Mouse (Mus musculus): ENCODE data around the gene Clcn5.

Clcn5 gene

DNA sequence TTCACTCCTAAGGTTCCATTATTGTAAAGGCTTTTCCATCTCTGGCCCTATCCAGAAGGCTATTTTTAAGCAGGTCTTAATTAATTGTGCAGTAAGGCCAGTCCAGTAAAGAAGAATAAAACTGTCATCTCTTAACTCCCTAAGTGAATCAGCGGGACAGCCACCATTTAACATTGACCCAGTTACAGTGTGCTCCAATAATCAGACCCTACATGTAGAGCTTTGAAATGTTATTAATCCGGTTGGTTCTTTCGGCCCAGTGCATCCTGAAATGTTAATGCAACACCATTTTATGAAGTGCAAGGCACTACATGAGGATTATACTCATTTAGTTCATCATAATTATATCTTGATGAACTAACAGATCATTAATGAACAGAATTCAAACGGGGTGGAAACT lies 128.3 kb downstream of the Clcn5 start:
- 80% methylated on average over 4 of the region's 4 CpGs for WGBS

DNA sequence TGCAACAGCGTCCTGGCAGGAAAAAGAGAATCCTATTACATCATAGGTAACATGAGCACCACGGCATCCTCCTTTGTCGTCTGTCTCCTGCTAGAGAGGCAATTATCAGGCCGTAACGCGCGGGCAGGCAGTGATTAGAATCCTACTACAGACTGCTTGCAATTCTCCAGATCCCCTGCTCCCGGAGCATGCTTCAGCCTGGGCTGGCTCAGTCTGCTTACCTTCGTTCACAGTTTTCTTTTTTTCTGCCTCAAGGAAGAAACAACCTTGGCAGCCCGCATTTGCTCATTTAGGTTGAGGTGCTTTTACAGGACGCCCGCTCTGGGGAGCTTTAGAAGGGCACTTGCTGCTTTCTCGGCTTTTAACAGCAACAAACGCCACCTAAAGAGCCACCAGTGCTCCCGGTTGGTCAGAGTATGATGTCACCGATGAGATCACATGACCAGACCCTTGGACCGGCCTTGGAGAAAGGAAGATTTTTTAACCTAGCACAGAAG lies 130.8 kb downstream of the Clcn5 start:
- WGBS = 8% methylated on average over 17 of the region's 17 CpGs

GRCm38 (mm10) chrX:7187455-7188310 lies 131.5 kb downstream of the Clcn5 start:
- WGBS = 21% methylated on average over 10 of the region's 10 CpGs

GRCm38 (mm10) chrX:7170156-7170555 lies 149.0 kb downstream of the Clcn5 start:
- WGBS = 93% methylated on average over 5 of the region's 5 CpGs

- WGBS = 75% methylated on average over 5 of the region's 5 CpGs
Observed at GRCm38 (mm10) chrX:7168799-7169198, 150.4 kb downstream of the Clcn5 start.

DNA sequence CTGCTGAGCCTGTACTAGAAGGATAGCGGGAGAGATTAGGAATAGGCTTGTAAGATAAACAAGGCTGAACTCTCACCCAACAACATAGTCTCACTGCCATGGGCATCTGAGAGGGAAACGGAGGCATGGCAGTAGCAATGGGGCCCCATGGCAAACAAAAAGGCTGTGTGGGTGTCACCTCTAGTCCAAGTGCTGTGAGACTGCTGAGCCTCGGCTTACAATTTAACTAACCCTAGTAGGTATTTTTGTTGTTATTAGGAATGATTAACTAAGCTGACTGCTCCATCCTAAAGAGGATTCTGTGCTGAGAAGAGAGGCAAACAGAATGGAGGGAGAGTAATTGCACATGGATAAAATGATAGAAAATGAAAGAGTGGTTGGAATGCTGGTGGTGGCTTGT lies 161.2 kb downstream of the Clcn5 start:
- WGBS = 94% methylated on average over 3 of the region's 3 CpGs

DNA sequence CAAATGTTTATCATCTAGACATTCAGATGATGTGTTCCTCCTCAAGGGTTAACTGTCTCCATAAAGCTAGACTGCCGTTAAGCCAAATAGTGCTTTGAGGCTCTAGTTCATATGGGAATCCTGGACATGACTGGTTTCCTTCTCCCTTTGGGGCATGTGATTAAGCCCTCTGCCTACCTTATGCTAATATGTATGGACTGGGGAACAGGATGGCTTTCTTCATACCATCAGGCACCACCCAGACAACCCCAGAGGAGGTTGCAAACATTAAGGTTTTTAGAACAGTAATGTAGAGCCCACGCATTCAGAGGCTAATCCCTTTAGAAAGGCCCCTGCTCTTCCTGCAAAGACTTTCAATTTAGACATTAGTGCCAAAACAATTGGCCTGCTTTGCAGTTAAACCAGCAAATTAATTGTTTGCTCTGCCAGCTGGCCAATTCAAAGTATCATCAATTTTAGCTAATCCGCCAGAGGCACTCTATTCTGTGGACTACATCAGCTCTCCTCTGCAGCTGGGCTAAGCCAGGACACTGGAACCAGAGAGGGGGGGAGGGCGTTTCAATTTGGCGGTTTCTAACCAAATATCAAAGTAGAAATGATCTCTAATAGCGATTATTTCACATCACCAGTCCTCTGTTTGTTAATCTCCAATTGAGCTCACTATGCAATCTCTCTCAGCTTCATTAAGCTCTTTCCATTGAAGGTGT lies 163.0 kb downstream of the Clcn5 start:
- WGBS = 66% methylated on average over 6 of the region's 6 CpGs

- WGBS = 80% methylated on average over 4 of the region's 4 CpGs
Observed at GRCm38 (mm10) chrX:7150129-7150528, 169.0 kb downstream of the Clcn5 start.

- WGBS = 70% methylated on average over 7 of the region's 7 CpGs
Observed at GRCm38 (mm10) chrX:7146156-7146555, 173.0 kb downstream of the Clcn5 start.

DNA sequence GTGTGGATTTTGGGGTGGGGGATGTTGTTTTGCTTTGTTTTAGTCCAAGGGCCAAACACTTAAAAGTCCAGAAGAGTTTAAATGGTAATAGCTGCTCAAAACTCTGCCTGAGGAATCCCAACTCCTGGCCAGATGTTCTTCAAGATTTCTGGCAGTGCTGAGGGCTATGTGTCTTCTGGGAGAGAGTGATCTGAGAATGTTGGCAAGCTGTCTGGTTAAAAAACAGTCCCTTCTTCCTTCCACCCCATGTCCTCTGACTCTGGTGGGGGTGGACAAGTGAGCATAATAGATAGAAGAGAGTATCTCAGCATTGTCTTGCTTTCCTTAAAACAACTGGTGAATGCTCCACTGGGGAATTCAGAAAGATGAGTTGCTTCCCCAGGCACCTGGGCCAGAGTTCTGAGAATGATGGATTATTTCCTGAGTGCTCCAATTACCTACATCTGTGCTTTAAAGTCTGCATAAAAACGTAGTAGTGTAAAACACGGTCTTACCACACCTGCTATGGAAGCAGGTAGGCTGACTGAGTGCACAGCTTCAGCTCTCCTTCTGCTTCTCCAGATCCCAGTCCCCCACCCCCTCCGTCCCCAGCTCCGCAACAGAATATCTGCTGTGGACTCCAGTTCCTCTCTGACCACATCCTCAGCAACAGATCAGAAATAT lies 197.4 kb downstream of the Clcn5 start:
- 89% methylated on average over 4 of the region's 4 CpGs for WGBS

- WGBS = 60% methylated on average over 3 of the region's 3 CpGs
Observed at GRCm38 (mm10) chrX:7114885-7115284, 204.3 kb downstream of the Clcn5 start.

Data from cerebral cortex, adult 2 months (tissue).